Mouse (Mus musculus): Measurements from ENCODE around the gene Vrk1.

Vrk1 gene

DNA sequence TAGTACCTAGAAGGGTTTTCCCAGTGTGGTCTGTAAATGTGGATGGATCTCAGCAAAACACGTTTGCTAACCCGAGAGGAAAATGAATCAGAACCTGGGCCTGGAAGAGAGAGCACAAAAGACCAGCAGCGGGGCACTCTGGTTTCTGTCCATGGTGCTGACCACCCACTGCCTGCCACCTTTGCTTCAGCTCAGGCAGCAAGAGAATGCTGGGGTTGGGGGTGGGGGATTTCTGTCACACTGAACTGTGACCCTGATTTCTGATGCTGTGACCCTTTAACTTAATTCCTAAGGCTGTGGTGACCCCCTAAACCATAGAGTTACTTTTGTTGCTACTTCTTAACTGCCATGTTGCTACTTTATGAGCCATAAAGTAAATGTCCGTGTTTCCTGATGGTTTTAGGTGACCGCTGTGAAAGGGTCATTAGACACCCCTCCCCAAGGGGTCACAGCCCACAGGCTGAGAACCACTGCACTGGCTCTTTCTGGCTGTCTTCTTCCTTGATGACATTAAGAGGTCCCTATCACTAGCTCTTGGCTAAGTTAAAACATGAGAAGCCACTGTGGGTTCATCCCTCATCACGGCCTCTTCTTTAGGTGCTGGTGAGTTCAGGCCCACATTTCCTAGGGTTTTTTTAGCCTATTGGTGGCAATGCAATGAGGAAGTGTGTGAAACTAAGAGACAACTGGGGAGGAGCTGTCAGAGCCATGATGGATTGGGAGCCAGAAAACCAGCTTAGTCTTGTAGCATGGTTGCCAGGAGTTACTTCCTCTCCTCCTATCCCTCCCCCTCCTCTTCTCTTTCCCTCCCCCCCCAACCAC is 105.3 kb downstream of the Vrk1 start:
- DNase-seq (ENCODE audit: low spot score in 2 of 2): no peak

DNA sequence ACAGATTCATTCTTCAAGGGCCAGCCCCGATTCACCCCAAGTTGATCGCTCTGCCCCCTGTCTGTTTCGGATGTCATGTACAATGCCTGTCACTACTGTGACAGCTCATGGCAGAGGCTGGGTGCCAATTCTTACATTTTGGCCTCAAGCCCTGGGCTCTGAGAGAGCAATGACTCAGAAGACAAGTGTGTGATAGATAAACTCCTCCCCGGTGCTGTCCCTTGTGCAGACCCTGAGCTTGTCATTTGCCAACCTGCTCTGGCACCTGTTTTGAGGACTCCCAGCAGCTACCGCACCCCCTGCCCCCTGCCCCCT is 105.8 kb downstream of the Vrk1 start:
- peak; percentile 28 to 35 for DNase-seq (ENCODE audit: low spot score in 2 of 2)

- no peak for DNase-seq (ENCODE audit: low spot score in 2 of 2)
These were observed 113.2 kb downstream of the Vrk1 start for GRCm38 (mm10) chr12:106123276-106123675.

DNA sequence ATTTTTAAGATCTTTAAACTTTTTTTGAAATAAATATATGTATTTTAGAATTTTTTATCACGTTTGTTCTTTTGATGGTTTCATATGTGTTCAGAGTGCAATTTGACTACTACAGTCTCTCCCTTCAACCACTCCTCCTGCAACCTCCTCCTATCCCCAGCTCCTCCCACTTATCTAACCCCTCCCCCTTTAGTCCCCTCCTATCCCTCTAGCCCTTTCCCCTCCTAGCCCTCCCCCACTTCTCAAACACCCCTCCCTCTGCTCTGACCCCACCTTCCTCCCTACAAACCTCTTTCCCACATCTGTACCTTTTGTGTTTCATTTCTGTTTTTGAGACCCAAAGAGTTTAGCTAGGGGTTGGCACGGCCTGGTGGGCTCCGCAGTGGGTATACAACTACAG is 114.6 kb downstream of the Vrk1 start:
- DNase-seq (ENCODE audit: low spot score in 2 of 2): no peak
